Mouse (Mus musculus): ENCODE measurements around the gene Olfr1312. TPM values are rescaled to one million over a fixed set of nuclear protein-coding genes. Genes with fewer than 3 reads are reported as not detected.
"Not testable (repeated sequence)": the region's sequence is repeated elsewhere in the genome, so short reads cannot be mapped to it uniquely, and the experiment has no call there.

Gene Olfr1312
- polyA plus RNA-seq (2012; ENCODE audit: insufficient read depth, low replicate concordance) = not detected in 2 replicates

- H3K4me3 ChIP-seq (replicated peaks) = no peak within 1 kb of the TSS
- TF ChIP-seq FLI1 (IDR thresholded peaks at IDR 0.05; ENCODE audit: low read length) = no peak
- TF ChIP-seq GATA1 (IDR thresholded peaks at IDR 0.05; ENCODE audit: borderline replicate concordance, low read length) = no peak
- no peaks in the 10 kb centered on the region for H3K27me3 ChIP-seq (replicated peaks)
Observed at GRCm38 (mm10) chr2:112050138-112050537, at the start of gene Olfr1312. TSS of gene Olfr1312 (minus strand) at chr2:112050238.

GRCm38 (mm10) chr2:112096681-112097080, 46.6 kb upstream of the Olfr1312 start, which contains the start of gene Olfr1314:
TSS of gene Olfr1314 (minus strand) at chr2:112096781.
- Histone ChIP-seq H3K27me3 (replicated peaks) (no peaks in the 10 kb centered on the region), H3K4me3 (replicated peaks) (no peak within 1 kb of the TSS), H3K9me3 (no peaks in the 10 kb centered on the region), H3K36me3 (replicated peaks; ENCODE audit: low read length) (no peaks in the 10 kb centered on the region), H3K4me1 (no peaks in the 10 kb centered on the region)
- TF ChIP-seq FLI1 (IDR thresholded peaks at IDR 0.05; ENCODE audit: low read length) (no peak), GATA1 (IDR thresholded peaks at IDR 0.05; ENCODE audit: borderline replicate concordance, low read length) (no peak)

More at GRCm38 (mm10) chr2:112050138-112050537, at the start of gene Olfr1312:
- Histone ChIP-seq H3K4me1 (no peaks in the 10 kb centered on the region), H3K9me3 (no peaks in the 10 kb centered on the region), H3K36me3 (replicated peaks; ENCODE audit: low read length) (no peaks in the 10 kb centered on the region)

GRCm38 (mm10) chr2:112077743-112078142, 27.7 kb upstream of the Olfr1312 start, which contains the start of gene Olfr1313:
TSS of gene Olfr1313 (minus strand) at chr2:112077843.
- Histone ChIP-seq H3K9me3 (no peaks in the 10 kb centered on the region), H3K4me1 (no peaks in the 10 kb centered on the region), H3K27me3 (replicated peaks) (no peaks in the 10 kb centered on the region), H3K4me3 (replicated peaks) (no peak within 1 kb of the TSS), H3K36me3 (replicated peaks; ENCODE audit: low read length) (no peaks in the 10 kb centered on the region)
- no peak for TF ChIP-seq GATA1 (IDR thresholded peaks at IDR 0.05; ENCODE audit: borderline replicate concordance, low read length)

- not testable (repeated sequence) for H3K27me3 ChIP-seq (replicated peaks); H3K4me1 ChIP-seq; H3K9me3 ChIP-seq; H3K4me3 ChIP-seq (replicated peaks); H3K36me3 ChIP-seq (replicated peaks; ENCODE audit: low read length)
Observed at GRCm38 (mm10) chr2:112026971-112027370, 23.1 kb downstream of the Olfr1312 start.

- Histone ChIP-seq H3K27me3 (replicated peaks) (no peaks in the 10 kb centered on the region), H3K9me3 (no peaks in the 10 kb centered on the region), H3K4me3 (replicated peaks) (no peak within 1 kb of the TSS), H3K4me1 (no peaks in the 10 kb centered on the region), H3K36me3 (replicated peaks; ENCODE audit: low read length) (no peaks in the 10 kb centered on the region)
- no peak for TF ChIP-seq GATA1 (IDR thresholded peaks at IDR 0.05; ENCODE audit: borderline replicate concordance, low read length)
- no peak for TF ChIP-seq FLI1 (IDR thresholded peaks at IDR 0.05; ENCODE audit: low read length)
Observed at GRCm38 (mm10) chr2:112024312-112024711, 25.7 kb downstream of the Olfr1312 start, which contains the start of gene Olfr1311. TSS of gene Olfr1311 (minus strand) at chr2:112024412.

- Histone ChIP-seq H3K36me3 (replicated peaks; ENCODE audit: low read length) (no peaks in the 10 kb centered on the region), H3K27me3 (replicated peaks) (no peaks in the 10 kb centered on the region), H3K9me3 (no peaks in the 10 kb centered on the region), H3K4me3 (replicated peaks) (no peak overlapping the region), H3K4me1 (no peaks in the 10 kb centered on the region)
- no peak for TF ChIP-seq FLI1 (IDR thresholded peaks at IDR 0.05; ENCODE audit: low read length)
- no peak for TF ChIP-seq GATA1 (IDR thresholded peaks at IDR 0.05; ENCODE audit: borderline replicate concordance, low read length)
Observed at GRCm38 (mm10) chr2:112014900-112015299, 35.1 kb downstream of the Olfr1312 start.

- Histone ChIP-seq H3K4me3 (replicated peaks) (no peak within 1 kb of the TSS), H3K9me3 (no peaks in the 10 kb centered on the region), H3K36me3 (replicated peaks; ENCODE audit: low read length) (no peaks in the 10 kb centered on the region), H3K4me1 (no peaks in the 10 kb centered on the region), H3K27me3 (replicated peaks) (no peaks in the 10 kb centered on the region)
- TF ChIP-seq GATA1 (IDR thresholded peaks at IDR 0.05; ENCODE audit: borderline replicate concordance, low read length) (no peak), FLI1 (IDR thresholded peaks at IDR 0.05; ENCODE audit: low read length) (no peak)
Observed at GRCm38 (mm10) chr2:112012608-112013007, 37.4 kb downstream of the Olfr1312 start, which contains the start of gene Olfr1310. TSS of gene Olfr1310 (minus strand) at chr2:112012708.

GRCm38 (mm10) chr2:111990181-111990580, 59.9 kb downstream of the Olfr1312 start, which contains the start of gene Olfr1309:
TSS of gene Olfr1309 (minus strand) at chr2:111990281.
- H3K4me1 ChIP-seq = no peaks in the 10 kb centered on the region
- H3K9me3 ChIP-seq = no peaks in the 10 kb centered on the region
- no peaks in the 10 kb centered on the region for H3K36me3 ChIP-seq (replicated peaks; ENCODE audit: low read length)
- H3K4me3 ChIP-seq (replicated peaks) = no peak within 1 kb of the TSS
- no peak for TF ChIP-seq GATA1 (IDR thresholded peaks at IDR 0.05; ENCODE audit: borderline replicate concordance, low read length)
- no peak for TF ChIP-seq FLI1 (IDR thresholded peaks at IDR 0.05; ENCODE audit: low read length)
- H3K27me3 ChIP-seq (replicated peaks) = no peaks in the 10 kb centered on the region

Other genes starting within 250 kb of the Olfr1312 start
- gene Olfr1303, start 229.9 kb downstream of the Olfr1312 start, polyA plus RNA-seq (2012; ENCODE audit: insufficient read depth, low replicate concordance) = not detected in 2 replicates
- not detected in 2 replicates for gene Olfr1305, start 173.1 kb downstream of the Olfr1312 start, polyA plus RNA-seq (2012; ENCODE audit: insufficient read depth, low replicate concordance)
- not detected in 2 replicates for gene Olfr1306, start 134.0 kb downstream of the Olfr1312 start, polyA plus RNA-seq (2012; ENCODE audit: insufficient read depth, low replicate concordance)
- 0.14 TPM in 1 of 2 replicates, not detected in the other for gene Olfr1307, start 100.8 kb downstream of the Olfr1312 start, polyA plus RNA-seq (2012; ENCODE audit: insufficient read depth, low replicate concordance)
- not detected in 2 replicates for gene Olfr1308, start 85.3 kb downstream of the Olfr1312 start, polyA plus RNA-seq (2012; ENCODE audit: insufficient read depth, low replicate concordance)
- not detected in 2 replicates for gene Olfr1309, start 60.0 kb downstream of the Olfr1312 start, polyA plus RNA-seq (2012; ENCODE audit: insufficient read depth, low replicate concordance)
- gene Olfr1310, start 37.5 kb downstream of the Olfr1312 start, polyA plus RNA-seq (2012; ENCODE audit: insufficient read depth, low replicate concordance) = not detected in 2 replicates
- gene Olfr1311, start 25.8 kb downstream of the Olfr1312 start, polyA plus RNA-seq (2012; ENCODE audit: insufficient read depth, low replicate concordance) = not detected in 2 replicates
- gene Olfr1313, start 27.6 kb upstream of the Olfr1312 start, polyA plus RNA-seq (2012; ENCODE audit: insufficient read depth, low replicate concordance) = not detected in 2 replicates
- not detected in 2 replicates for gene Olfr1314, start 46.5 kb upstream of the Olfr1312 start, polyA plus RNA-seq (2012; ENCODE audit: insufficient read depth, low replicate concordance)
- not detected in 2 replicates for gene Olfr1315-ps1, start 65.2 kb upstream of the Olfr1312 start, polyA plus RNA-seq (2012; ENCODE audit: insufficient read depth, low replicate concordance)
- gene Olfr1316, start 84.7 kb upstream of the Olfr1312 start, polyA plus RNA-seq (2012; ENCODE audit: insufficient read depth, low replicate concordance) = not detected in 2 replicates
- gene Olfr1317, start 90.1 kb upstream of the Olfr1312 start, polyA plus RNA-seq (2012; ENCODE audit: insufficient read depth, low replicate concordance) = not detected in 2 replicates
- gene Olfr1318, start 104.0 kb upstream of the Olfr1312 start, polyA plus RNA-seq (2012; ENCODE audit: insufficient read depth, low replicate concordance) = not detected in 2 replicates
- gene Lpcat4, start 189.2 kb upstream of the Olfr1312 start, polyA plus RNA-seq (2012; ENCODE audit: insufficient read depth, low replicate concordance) = 23.4 and 31.6 TPM in 2 replicates
- 0.88 TPM in 1 of 2 replicates, not detected in the other for gene Nutm1, start 209.1 kb upstream of the Olfr1312 start, polyA plus RNA-seq (2012; ENCODE audit: insufficient read depth, low replicate concordance)
- gene Nop10, start 211.7 kb upstream of the Olfr1312 start, polyA plus RNA-seq (2012; ENCODE audit: insufficient read depth, low replicate concordance) = 4.9 and 25.7 TPM in 2 replicates
- gene Slc12a6, start 215.6 kb upstream of the Olfr1312 start, polyA plus RNA-seq (2012; ENCODE audit: insufficient read depth, low replicate concordance) = 0.71 and 2.6 TPM in 2 replicates
- gene Gm21985, start 216.1 kb upstream of the Olfr1312 start, polyA plus RNA-seq (2012; ENCODE audit: insufficient read depth, low replicate concordance) = not detected in 2 replicates